Mouse (Mus musculus): ENCODE results near the gene Olfr727.

Olfr727 gene

GRCm38 (mm10) chr14:50122886-50123285 lies at the start of gene Olfr727:
TSS of gene Olfr727 (plus strand) at chr14:50123186.
- in situ Hi-C loops (cut with MboI, MseI) = no loop called here

- in situ Hi-C loops (cut with MboI, MseI) = no loop called here
Observed at GRCm38 (mm10) chr14:50090853-50091252, 32.1 kb upstream of the Olfr727 start, which contains the start of gene Olfr726. TSS of gene Olfr726 (minus strand) at chr14:50090953.

GRCm38 (mm10) chr14:50142580-50142979 lies 19.6 kb downstream of the Olfr727 start, which contains the start of gene Olfr728:
TSS of gene Olfr728 (minus strand) at chr14:50142680.
- in situ Hi-C loops (cut with MboI, MseI) = no loop called here

- in situ Hi-C loops (cut with MboI, MseI) = no loop called here
Observed at GRCm38 (mm10) chr14:50152810-50153209, 29.8 kb downstream of the Olfr727 start, which contains the start of gene Olfr729. TSS of gene Olfr729 (minus strand) at chr14:50152910.

Measured in regulatory T cell (primary cell).